Mouse (Mus musculus) midbrain, postnatal 0 days (tissue): ENCODE results near the gene Cyb5r1. TPM values are rescaled to one million over a fixed set of nuclear protein-coding genes. Genes with fewer than 3 reads are reported as not detected.
"Not testable (repeated sequence)": the region's sequence is repeated elsewhere in the genome, so short reads cannot be mapped to it uniquely, and the experiment has no call there.

Source experiments
- ATAC-seq: fragments of 200-750 bp; cut with Nextera tagmentation; 2 replicates; pipeline ENCODE4 v1.8.0; 2017; ENCODE audit warnings: moderate number of reproducible peaks, mild to moderate bottlenecking, moderate TSS enrichment, moderate library complexity; ENCODE audit not compliant: low FRiP score
- DNase-seq: peaks from one replicate; pipeline ENCODE4 v3.0.0-alpha.2; 2015; ENCODE audit warnings: low spot score
- H3K27ac ChIP-seq: fragments of 300-500 bp; sonication (generic); 2 replicates; pipeline ENCODE4 v1.5.1; 2014; ENCODE audit warnings: low read depth, mild to moderate bottlenecking, low read length, mixed read lengths
- H3K27me3 ChIP-seq: fragments of 300-500 bp; sonication (generic); 2 replicates; pipeline ENCODE4 v1.6.1; 2014; ENCODE audit warnings: low read length, control low read depth, mixed read lengths; ENCODE audit not compliant: insufficient read depth
- H3K36me3 ChIP-seq: fragments of 300-500 bp; sonication (generic); 2 replicates; pipeline ENCODE4 v1.6.1; 2014; ENCODE audit warnings: low read length, control low read depth, mixed read lengths; ENCODE audit not compliant: insufficient read depth
- H3K4me1 ChIP-seq: fragments of 300-500 bp; sonication (generic); 2 replicates; pipeline ENCODE4 v1.6.1; 2014; ENCODE audit warnings: mild to moderate bottlenecking, control low read depth, antibody characterized with exemption, low read length, mixed read lengths; ENCODE audit not compliant: insufficient read depth
- H3K4me2 ChIP-seq: fragments of 300-500 bp; sonication (generic); 2 replicates; pipeline ENCODE4 v1.6.1; 2014; ENCODE audit warnings: low read depth, mild to moderate bottlenecking, low read length, mixed read lengths; ENCODE audit not compliant: poor library complexity, severe bottlenecking
- H3K4me3 ChIP-seq: fragments of 300-500 bp; sonication (generic); 2 replicates; pipeline ENCODE4 v1.5.1; 2014; ENCODE audit warnings: low read depth, mild to moderate bottlenecking, low read length, moderate library complexity
- H3K9ac ChIP-seq: fragments of 300-500 bp; sonication (generic); replicated peaks from 2 replicates; pipeline ENCODE4 v1.6.1; 2014; ENCODE audit warnings: mild to moderate bottlenecking, low read length, moderate library complexity, mixed read lengths; ENCODE audit not compliant: poor library complexity, severe bottlenecking
- H3K9me3 ChIP-seq: fragments of 300-500 bp; sonication (generic); 2 replicates; pipeline ENCODE4 v1.6.1; 2016; ENCODE audit warnings: low read length, control low read depth
- CTCF ChIP-seq: IDR thresholded peaks from 2 replicates; pipeline ENCODE4 v1.5.1; 2016; ENCODE audit warnings: antibody characterized with exemption, mild to moderate bottlenecking
- WGBS: fragments of 180-500 bp; shearing (Covaris S2); extraction: QIAGEN DNeasy Blood & Tissue Kit; methylation state at CpG from one replicate; pipeline ENCODE4 v1.1.7; 2014; 5-methylcytosine and 5-hydroxymethylcytosine counted together
- polyA plus RNA-seq: library from polyadenylated mRNA; unstranded; fragments of >200 nt; fragmentation: Nextera tagmentation; extraction: Ambion mirVana; gene quantifications from 2 replicates; pipeline ENCODE4 v1.2.1, GENCODE M21; 2015
- total RNA-seq: library from RNA; depleted of rRNA; stranded (reverse); fragments of >200 nt; gene quantifications from 2 replicates; pipeline ENCODE4 v1.2.3, GENCODE M21; 2014

Cyb5r1 gene
- total and polyA plus RNA-seq, 2 experiments from 2014 or later, result 5.3 to 8.3 TPM

GRCm38 (mm10) chr1:134445418-134445817 is 40.1 kb downstream of the Cyb5r1 start:
- ATAC-seq, result no peak
- no peaks in the 10 kb centered on the region for H3K9me3 ChIP-seq
- H3K9ac ChIP-seq, result no peak overlapping the region
- 85% methylated on average over 2 of the region's 2 CpGs for WGBS
- no peak overlapping the region for H3K4me3 ChIP-seq
- no peak overlapping the region for H3K27ac ChIP-seq
- no peaks in the 10 kb centered on the region for H3K4me1 ChIP-seq
- H3K27me3 ChIP-seq, result no peaks in the 10 kb centered on the region
- no peak for DNase-seq
- no peak overlapping the region for H3K4me2 ChIP-seq
- no peaks in the 10 kb centered on the region for H3K36me3 ChIP-seq
- TF ChIP-seq CTCF, result no peak

DNA sequence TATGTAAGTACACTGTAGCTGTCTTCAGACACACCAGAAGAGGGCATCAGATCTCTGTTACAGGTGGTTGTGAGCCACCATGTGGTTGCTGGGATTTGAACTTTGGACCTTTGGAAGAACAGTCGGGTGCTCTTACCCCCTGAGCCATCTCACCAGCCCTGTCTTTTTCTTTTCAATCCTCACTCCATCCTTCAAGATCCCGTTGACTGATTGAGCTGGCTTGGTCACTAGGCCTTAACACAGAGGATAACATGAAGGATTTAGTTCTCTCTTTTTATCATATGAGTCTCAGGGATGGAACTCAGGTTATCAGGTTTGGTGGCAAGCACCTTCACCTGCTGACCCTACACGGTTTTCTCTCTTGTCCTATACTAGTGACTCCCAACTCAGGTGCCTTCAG is 43.2 kb downstream of the Cyb5r1 start:
- DNase-seq, H3K27me3 ChIP-seq, H3K9ac ChIP-seq, ATAC-seq, H3K27ac ChIP-seq, H3K4me2 ChIP-seq, H3K36me3 ChIP-seq, H3K4me3 ChIP-seq, H3K4me1 ChIP-seq, H3K9me3 ChIP-seq: not testable (repeated sequence)
- 75% methylated on average over 3 of the region's 3 CpGs for WGBS

DNA sequence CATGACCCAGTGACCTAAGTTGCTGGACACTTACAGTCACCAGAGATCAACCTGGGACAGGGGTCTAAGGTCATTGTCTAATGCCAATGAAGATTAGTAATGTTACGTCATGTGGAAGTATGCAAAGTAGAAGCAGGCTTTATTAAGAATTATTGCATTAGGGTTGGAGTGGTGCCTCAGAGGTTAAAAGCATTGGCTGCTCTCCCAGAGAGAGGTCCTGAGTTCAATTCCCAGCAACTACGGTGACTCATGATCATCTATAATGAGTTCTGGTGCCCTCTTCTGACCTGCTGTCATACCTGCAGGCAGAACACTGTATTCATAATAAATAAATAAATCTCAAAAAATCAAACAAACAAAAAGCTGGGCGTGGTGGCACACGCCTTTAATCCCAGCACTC is 44.8 kb downstream of the Cyb5r1 start:
- H3K4me1 ChIP-seq, result no peaks in the 10 kb centered on the region
- no peak overlapping the region for H3K27ac ChIP-seq
- H3K27me3 ChIP-seq, result no peaks in the 10 kb centered on the region
- WGBS, result 86% methylated on average over 4 of the region's 4 CpGs
- H3K9ac ChIP-seq, result no peak overlapping the region
- H3K36me3 ChIP-seq, result no peaks in the 10 kb centered on the region
- no peak for ATAC-seq
- no peak for DNase-seq
- no peak overlapping the region for H3K4me2 ChIP-seq
- H3K9me3 ChIP-seq, result no peaks in the 10 kb centered on the region
- H3K4me3 ChIP-seq, result no peak overlapping the region
- peak; percentile 7; the same call in 1 of the 2 replicates for TF ChIP-seq CTCF

DNA sequence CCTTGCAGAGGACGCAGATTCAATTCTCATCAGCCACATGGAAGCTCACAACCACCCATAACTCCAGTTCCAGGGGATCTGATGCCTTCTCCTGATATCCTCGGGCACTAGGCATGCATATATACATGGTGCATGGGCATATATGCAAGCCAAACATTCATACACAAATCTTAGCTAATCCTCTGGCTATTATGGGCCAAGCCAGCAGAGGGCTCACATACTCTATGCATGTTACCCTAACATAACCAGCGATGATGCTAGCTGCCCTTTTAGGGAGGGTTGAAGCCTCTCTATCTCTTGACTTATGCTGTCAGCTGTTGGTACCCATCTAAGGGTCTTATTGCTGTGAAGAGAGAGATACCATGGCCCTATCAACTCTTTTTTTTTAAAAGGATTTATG is 45.6 kb downstream of the Cyb5r1 start:
- Histone ChIP-seq H3K27ac (no peak overlapping the region), H3K4me2 (no peak overlapping the region), H3K4me1 (no peaks in the 10 kb centered on the region), H3K9me3 (no peaks in the 10 kb centered on the region), H3K4me3 (no peak overlapping the region), H3K36me3 (no peaks in the 10 kb centered on the region), H3K27me3 (no peaks in the 10 kb centered on the region), H3K9ac (no peak overlapping the region)
- peak; percentile 51 for DNase-seq
- 42% methylated on average over 3 of the region's 3 CpGs for WGBS
- no peak for ATAC-seq
- peak; percentile 72 for TF ChIP-seq CTCF

DNA sequence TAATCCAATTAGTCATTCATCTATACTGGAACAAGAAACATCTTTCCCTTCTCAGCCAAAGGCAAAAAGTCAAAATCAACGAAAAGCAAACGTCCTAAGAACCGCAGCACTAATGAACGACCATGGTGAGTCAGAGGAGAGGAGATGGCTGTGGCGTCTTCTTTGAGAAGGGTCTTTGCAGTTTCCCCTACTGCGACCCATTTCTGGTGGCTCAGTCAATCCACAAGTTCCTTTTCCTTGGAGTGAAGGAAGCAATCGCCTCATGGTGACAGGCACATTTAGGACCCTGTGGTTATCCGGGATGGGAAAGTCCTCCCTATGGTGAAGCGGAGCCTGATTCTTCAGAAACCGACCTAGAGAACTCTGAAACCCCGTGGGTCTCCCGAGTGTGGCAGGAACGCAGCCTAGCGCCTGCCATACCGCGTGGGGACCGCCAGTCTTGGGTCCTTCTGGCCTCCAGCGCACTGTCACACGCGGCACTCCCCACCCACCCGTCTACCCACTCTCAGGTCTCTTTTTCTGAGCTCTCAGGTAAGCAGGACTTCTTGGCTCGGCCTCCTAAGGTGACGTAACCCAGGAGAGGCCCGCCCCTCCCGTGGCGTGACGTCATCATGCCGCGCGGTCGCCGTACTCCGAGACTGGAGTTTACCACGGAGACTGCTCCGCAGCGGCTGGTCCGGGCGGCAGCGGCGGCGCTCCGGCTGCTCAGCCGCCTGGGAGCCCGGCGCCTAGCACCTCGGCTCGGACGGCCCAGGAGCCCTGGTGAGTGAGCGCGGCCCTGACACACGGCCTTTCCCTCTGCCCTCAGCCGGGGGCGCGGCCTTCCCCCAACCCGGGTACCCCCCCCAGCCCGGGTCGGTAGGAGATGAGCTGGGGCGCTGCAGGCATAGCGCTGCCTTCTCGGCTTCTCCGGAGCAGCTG is 49.8 kb downstream of the Cyb5r1 start, which contains the start of gene Klhl12:
TSS of gene Klhl12 (plus strand) at position 628 of the 921 bp plus-strand sequence.
- Histone ChIP-seq H3K9me3 (no peaks in the 10 kb centered on the region), H3K27ac (peak within 1 kb of the TSS; percentile 69; the same call in 1 of the 2 replicates), H3K4me1 (no peaks in the 10 kb centered on the region), H3K9ac (peak within 1 kb of the TSS; percentile 90), H3K4me3 (peak within 1 kb of the TSS; percentile 99), H3K36me3 (peaks cover 8% of the 10 kb centered on the region), H3K27me3 (no peaks in the 10 kb centered on the region), H3K4me2 (peak within 1 kb of the TSS; percentile 78)
- WGBS, result under 1% methylated on average over 61 of the region's 61 CpGs
- DNase-seq, result peak; percentile 91
- peak; percentile 89 for ATAC-seq
- peak; percentile 13; the same call in 1 of the 2 replicates for TF ChIP-seq CTCF

- Histone ChIP-seq H3K27ac (no peak overlapping the region), H3K4me2 (peak overlapping the region; percentile 78), H3K9me3 (no peaks in the 10 kb centered on the region), H3K4me3 (peak overlapping the region; percentile 99), H3K27me3 (no peaks in the 10 kb centered on the region), H3K9ac (peak overlapping the region; percentile 90), H3K4me1 (no peaks in the 10 kb centered on the region), H3K36me3 (peaks cover 9% of the 10 kb centered on the region)
- 22% methylated on average over 5 of the region's 5 CpGs for WGBS
- no peak for TF ChIP-seq CTCF
- ATAC-seq, result no peak
- DNase-seq, result no peak
These were observed 50.7 kb downstream of the Cyb5r1 start for GRCm38 (mm10) chr1:134456060-134456459.
